Comparison of ENCODE assay signal across 9 mouse cellular contexts in genomic region chr11:50930469-50931014, GRCm38 (mm10). TPM values are rescaled to one million over a fixed set of nuclear protein-coding genes. Genes with fewer than 3 reads are reported as not detected.
A peak's percentile ranks its signal among the peaks of the same experiment; 100 is the strongest.
DNase-seq lines count a peak whose midpoint lies in the region; ATAC-seq and TF ChIP-seq lines count a peak whose summit lies in the region.
"Had no signal": no experiment of that assay in that cellular context is flagged by ENCODE, and none has a peak within 500 bp of the region (broad histone marks: within the 10 kb centered on the region; RNA-seq: fewer than 3 reads in every experiment).

No protein-coding gene starts in this region.

- H3K4me3 ChIP-seq in layer of hippocampus, adult 2 months: peak overlapping the region; percentile 91
- peak overlapping the region; percentile 50 for H3K4me3 ChIP-seq in embryonic facial prominence, embryonic 11.5 days (ENCODE audit: low read depth, low read length)
- H3K4me3 ChIP-seq in hindbrain, postnatal 0 days (ENCODE audit: low read length): peak overlapping the region; percentile 70
- peak overlapping the region; percentile 53 for H3K4me3 ChIP-seq in midbrain, postnatal 0 days (ENCODE audit: low read depth, low read length)

- ATAC-seq in embryonic facial prominence, embryonic 11.5 days (replicated peaks; ENCODE audit: insufficient number of reproducible peaks, low FRiP score, low TSS enrichment, low read depth): no peak
- ATAC-seq in hindbrain, postnatal 0 days: no peak
- ATAC-seq in midbrain, postnatal 0 days (ENCODE audit: low FRiP score): no peak

- TF ChIP-seq CTCF in layer of hippocampus, adult 2 months (conservative IDR thresholded peaks at IDR 0.05): no peak
- TF ChIP-seq CTCF in hindbrain, postnatal 0 days (IDR thresholded peaks at IDR 0.05; ENCODE audit: low read depth): no peak
- TF ChIP-seq CTCF in midbrain, postnatal 0 days (IDR thresholded peaks at IDR 0.05): no peak

- H3K9me3 ChIP-seq in embryonic facial prominence, embryonic 11.5 days (replicated peaks; ENCODE audit: control insufficient read depth, low read length): no peaks in the 10 kb centered on the region
- H3K9me3 ChIP-seq in hindbrain, postnatal 0 days (ENCODE audit: low read length): no peaks in the 10 kb centered on the region
- no peaks in the 10 kb centered on the region for H3K9me3 ChIP-seq in midbrain, postnatal 0 days (ENCODE audit: low read length)

- no peaks in the 10 kb centered on the region for H3K36me3 ChIP-seq in embryonic facial prominence, embryonic 11.5 days (replicated peaks; ENCODE audit: control insufficient read depth, insufficient read depth, low read depth, low read length)
- no peaks in the 10 kb centered on the region for H3K36me3 ChIP-seq in hindbrain, postnatal 0 days (ENCODE audit: insufficient read depth, low read length)
- no peaks in the 10 kb centered on the region; the same call in none of the 2 replicates for H3K36me3 ChIP-seq in midbrain, postnatal 0 days (ENCODE audit: insufficient read depth, low read length)

- 32% methylated on average over 14 of the region's 14 CpGs for WGBS in embryonic facial prominence, embryonic 11.5 days
- 23% methylated on average over 14 of the region's 14 CpGs for WGBS in hindbrain, postnatal 0 days
- WGBS in midbrain, postnatal 0 days: 20% methylated on average over 14 of the region's 14 CpGs

- no peaks in the 10 kb centered on the region for H3K27me3 ChIP-seq in embryonic facial prominence, embryonic 11.5 days (ENCODE audit: control insufficient read depth, insufficient read depth, low read length)
- no peaks in the 10 kb centered on the region for H3K27me3 ChIP-seq in hindbrain, postnatal 0 days (ENCODE audit: insufficient read depth, low read length)
- no peaks in the 10 kb centered on the region for H3K27me3 ChIP-seq in midbrain, postnatal 0 days (ENCODE audit: insufficient read depth, low read length)

- no peak for DNase-seq in layer of hippocampus, adult 2 months (ENCODE audit: low spot score in 2 of 2)
- no peak for DNase-seq in layer of hippocampus, adult 11-12 months (ENCODE audit: low spot score)
- no peak for DNase-seq in embryonic facial prominence, embryonic 11.5 days (ENCODE audit: low spot score)
- DNase-seq in hindbrain, postnatal 0 days (ENCODE audit: low spot score): peak; percentile 39
- DNase-seq in midbrain, postnatal 0 days (ENCODE audit: low spot score): peak; percentile 23
- DNase-seq in cerebellum, postnatal 4 days (ENCODE audit: low spot score in 2 of 2): no peak
- no peak for DNase-seq in left cerebral cortex, adult 8-10 months (ENCODE audit: low spot score in 2 of 2)
- no peak for DNase-seq in thymus, postnatal 14 days

- no peaks in the 10 kb centered on the region for H3K4me1 ChIP-seq in embryonic facial prominence, embryonic 11.5 days (ENCODE audit: control insufficient read depth, insufficient read depth, low read length)
- peaks cover 3% of the 10 kb centered on the region; the same call in 1 of the 2 replicates for H3K4me1 ChIP-seq in hindbrain, postnatal 0 days (ENCODE audit: insufficient read depth, low read length)
- H3K4me1 ChIP-seq in midbrain, postnatal 0 days (ENCODE audit: insufficient read depth, low read length): peaks cover 3% of the 10 kb centered on the region; the same call in 1 of the 2 replicates

- no peak overlapping the region; the same call in 1 of the 2 replicates for H3K9ac ChIP-seq in embryonic facial prominence, embryonic 11.5 days (replicated peaks; ENCODE audit: low read length)
- peak overlapping the region; percentile 69 for H3K9ac ChIP-seq in hindbrain, postnatal 0 days (replicated peaks; ENCODE audit: low read length)
- H3K9ac ChIP-seq in midbrain, postnatal 0 days (replicated peaks; ENCODE audit: low read length, poor library complexity, severe bottlenecking): peak overlapping the region; percentile 66

- peak overlapping the region; percentile 92 for H3K4me2 ChIP-seq in embryonic facial prominence, embryonic 11.5 days (ENCODE audit: low read depth, low read length)
- H3K4me2 ChIP-seq in hindbrain, postnatal 0 days (ENCODE audit: low read depth, low read length): peak overlapping the region; percentile 96
- H3K4me2 ChIP-seq in midbrain, postnatal 0 days (ENCODE audit: low read depth, low read length, poor library complexity, severe bottlenecking): peak overlapping the region; percentile 78

- peak overlapping the region; percentile 97 for H3K27ac ChIP-seq in layer of hippocampus, adult 2 months
- no peak overlapping the region for H3K27ac ChIP-seq in embryonic facial prominence, embryonic 11.5 days (replicated peaks; ENCODE audit: low read depth, low read length)
- H3K27ac ChIP-seq in hindbrain, postnatal 0 days: peak overlapping the region; percentile 84
- peak overlapping the region; percentile 84 for H3K27ac ChIP-seq in midbrain, postnatal 0 days (ENCODE audit: low read depth, low read length)

RNA-seq across cellular contexts. Expression of gene Zfp354b, which starts 0.9 kb away (rescaled TPM):
- total RNA-seq in layer of hippocampus, adult 2 months (2021): 1 to 10 TPM; 6.3 to 8.1 TPM
- 1.7 and 2.1 TPM in 2 replicates for polyA plus RNA-seq in embryonic facial prominence, embryonic 11.5 days (2014; fragmentation: Nextera tagmentation; extraction: Ambion mirVana)
- total RNA-seq in hindbrain, postnatal 0 days (2014; rRNA removed): 0.52 and 1.1 TPM in 2 replicates
- polyA plus RNA-seq in hindbrain, postnatal 0 days (2015; fragmentation: Nextera tagmentation; extraction: Ambion mirVana): 2.3 and 2.8 TPM in 2 replicates
- 2.0 and 2.8 TPM in 2 replicates for total RNA-seq in midbrain, postnatal 0 days (2014; rRNA removed)
- 2.7 and 3.8 TPM in 2 replicates for polyA plus RNA-seq in midbrain, postnatal 0 days (2015; fragmentation: Nextera tagmentation; extraction: Ambion mirVana)
- total RNA-seq in left cerebral cortex, adult 8-10 months (2022): 1 to 10 TPM; 6.1 to 7.0 (median 6.4) TPM

RNA-seq across cellular contexts. Expression of gene 4933414I15Rik, which starts 13.0 kb away (rescaled TPM):
- not detected for total RNA-seq in layer of hippocampus, adult 2 months (2021)
- not detected in 2 replicates for polyA plus RNA-seq in embryonic facial prominence, embryonic 11.5 days (2014; fragmentation: Nextera tagmentation; extraction: Ambion mirVana)
- total RNA-seq in hindbrain, postnatal 0 days (2014; rRNA removed): not detected in 2 replicates
- polyA plus RNA-seq in hindbrain, postnatal 0 days (2015; fragmentation: Nextera tagmentation; extraction: Ambion mirVana): not detected in 2 replicates
- total RNA-seq in midbrain, postnatal 0 days (2014; rRNA removed): not detected in 2 replicates
- not detected in 2 replicates for polyA plus RNA-seq in midbrain, postnatal 0 days (2015; fragmentation: Nextera tagmentation; extraction: Ambion mirVana)
- total RNA-seq in left cerebral cortex, adult 8-10 months (2022): not detected
- total RNA-seq: left cerebral cortex, postnatal 25 days had no signal

RNA-seq across cellular contexts. Expression of gene Zfp2, which starts 14.6 kb away (rescaled TPM):
- total RNA-seq in layer of hippocampus, adult 2 months (2021): 10 to 100 TPM; 20.1 to 20.2 TPM
- 24.5 and 27.1 TPM in 2 replicates for polyA plus RNA-seq in embryonic facial prominence, embryonic 11.5 days (2014; fragmentation: Nextera tagmentation; extraction: Ambion mirVana)
- 15.8 and 24.3 TPM in 2 replicates for total RNA-seq in hindbrain, postnatal 0 days (2014; rRNA removed)
- polyA plus RNA-seq in hindbrain, postnatal 0 days (2015; fragmentation: Nextera tagmentation; extraction: Ambion mirVana): 28.0 and 29.2 TPM in 2 replicates
- total RNA-seq in midbrain, postnatal 0 days (2014; rRNA removed): 27.9 and 29.1 TPM in 2 replicates
- 33.9 and 35.5 TPM in 2 replicates for polyA plus RNA-seq in midbrain, postnatal 0 days (2015; fragmentation: Nextera tagmentation; extraction: Ambion mirVana)
- total RNA-seq in left cerebral cortex, adult 8-10 months (2022): 10 to 100 TPM; 24.2 to 28.2 (median 25.6) TPM

RNA-seq across cellular contexts. Expression of gene Prop1, which starts 23.0 kb away (rescaled TPM):
- not detected for total RNA-seq in layer of hippocampus, adult 2 months (2021)
- polyA plus RNA-seq in embryonic facial prominence, embryonic 11.5 days (2014; fragmentation: Nextera tagmentation; extraction: Ambion mirVana): 0.25 and 0.79 TPM in 2 replicates
- not detected in 2 replicates for total RNA-seq in hindbrain, postnatal 0 days (2014; rRNA removed)
- polyA plus RNA-seq in hindbrain, postnatal 0 days (2015; fragmentation: Nextera tagmentation; extraction: Ambion mirVana): not detected in 2 replicates
- not detected in 2 replicates for total RNA-seq in midbrain, postnatal 0 days (2014; rRNA removed)
- not detected in 2 replicates for polyA plus RNA-seq in midbrain, postnatal 0 days (2015; fragmentation: Nextera tagmentation; extraction: Ambion mirVana)
- not detected for total RNA-seq in left cerebral cortex, adult 8-10 months (2022)
- total RNA-seq: left cerebral cortex, postnatal 25 days had no signal

RNA-seq across cellular contexts. Expression of gene Olfr1378, which starts 35.8 kb away (rescaled TPM):
- total RNA-seq in layer of hippocampus, adult 2 months (2021): not detected
- not detected in 2 replicates for polyA plus RNA-seq in embryonic facial prominence, embryonic 11.5 days (2014; fragmentation: Nextera tagmentation; extraction: Ambion mirVana)
- total RNA-seq in hindbrain, postnatal 0 days (2014; rRNA removed): not detected in 2 replicates
- polyA plus RNA-seq in hindbrain, postnatal 0 days (2015; fragmentation: Nextera tagmentation; extraction: Ambion mirVana): not detected in 2 replicates
- total RNA-seq in midbrain, postnatal 0 days (2014; rRNA removed): not detected in 2 replicates
- polyA plus RNA-seq in midbrain, postnatal 0 days (2015; fragmentation: Nextera tagmentation; extraction: Ambion mirVana): 0.16 TPM in 1 of 2 replicates, not detected in the other
- not detected for total RNA-seq in left cerebral cortex, adult 8-10 months (2022)
- total RNA-seq: left cerebral cortex, postnatal 25 days had no signal

Comparison
In these comparisons a context has a peak if more than half of its experiments do, and no peak if none do; other contexts are left out.
1. DNase-seq: peak in hindbrain, postnatal 0 days (single experiment) and midbrain, postnatal 0 days (single experiment); none in layer of hippocampus, adult 2 months (0 of 2), layer of hippocampus, adult 11-12 months (single experiment), embryonic facial prominence, embryonic 11.5 days (single experiment), cerebellum, postnatal 4 days (0 of 2), left cerebral cortex, adult 8-10 months (0 of 2) and thymus, postnatal 14 days (single experiment).
2. Peak in every context shown above with its lines, with median percentiles within 50 percentile points of each other: H3K4me3 ChIP-seq and H3K4me2 ChIP-seq.